Mouse (Mus musculus) spleen, adult 12 weeks (tissue): ENCODE data around the gene Chdh.
A peak's percentile ranks its signal among the peaks of the same experiment; 100 is the strongest.

ENCODE experiments used
- DNase-seq: peaks from one replicate; pipeline ENCODE4 v3.0.0; 2022; ENCODE audit warnings: low spot score

Chdh gene

GRCm38 (mm10) chr14:30008733-30009575, at the start of gene Chdh, which contains the start of gene Il17rb:
Gene Chdh (plus strand): TSS chr14:30009023.
Gene Il17rb (minus strand): TSS chr14:30008896.
- DNase-seq = no peak

DNA sequence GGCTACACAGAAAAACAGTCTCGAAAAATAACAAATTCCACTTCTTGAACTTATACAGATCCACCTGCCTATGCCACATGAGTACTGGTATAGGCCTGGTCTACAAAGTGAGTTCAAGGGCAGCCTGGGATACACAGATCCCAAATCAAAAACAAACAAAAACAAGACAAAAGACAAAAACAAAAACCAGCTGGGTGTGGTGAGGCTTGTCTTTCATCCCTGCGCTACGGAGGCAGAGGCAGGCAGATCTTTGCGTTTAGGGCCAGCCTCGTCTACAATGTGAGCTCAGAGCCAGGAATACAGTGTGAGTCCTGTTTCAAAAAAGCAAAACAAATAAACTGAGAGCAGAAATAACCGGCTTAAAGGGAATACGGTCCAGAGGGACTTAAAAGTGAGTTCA, 41.2 kb upstream of the Chdh start:
- DNase-seq = no peak

DNA sequence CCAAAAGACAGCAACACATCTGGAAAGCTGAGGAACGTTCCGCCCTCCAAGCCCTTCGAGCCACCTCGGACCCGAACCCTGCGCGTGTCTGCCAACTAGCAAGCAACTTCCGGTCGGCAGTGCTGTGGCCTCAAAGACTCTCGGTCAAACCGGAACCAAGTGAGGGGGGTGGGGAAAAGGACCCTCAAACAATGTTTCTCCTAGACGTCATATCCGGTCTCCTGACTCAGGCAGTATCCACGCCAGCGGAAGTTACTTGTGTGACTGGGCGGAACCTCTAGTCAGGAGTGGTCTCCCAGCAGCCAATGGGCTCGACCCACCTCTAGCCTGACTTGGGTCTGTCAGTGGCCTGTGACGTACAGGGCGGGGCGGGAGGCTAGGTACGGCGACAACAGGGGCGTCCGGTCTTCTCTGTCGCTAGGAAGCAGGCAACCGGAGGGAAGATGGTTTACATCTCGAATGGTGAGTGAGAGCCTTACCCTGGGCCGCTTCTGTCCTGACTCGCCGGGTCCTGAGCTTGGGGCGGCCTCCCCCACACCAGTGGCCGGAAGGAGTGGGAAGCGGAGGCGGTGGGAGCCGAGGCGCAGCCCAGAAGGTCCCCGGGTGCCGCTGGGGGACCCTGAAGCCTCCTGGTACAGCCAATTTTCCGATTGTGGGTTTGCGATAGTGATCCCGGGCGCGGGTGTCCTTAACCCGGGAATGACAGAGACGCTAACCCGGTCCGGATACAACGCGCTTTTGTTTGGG, 40.6 kb upstream of the Chdh start, which contains the start of gene Selenok:
Selenok (plus strand) TSS at position 234 of the 747 bp plus-strand sequence.
- peak; percentile 90 for DNase-seq

DNA sequence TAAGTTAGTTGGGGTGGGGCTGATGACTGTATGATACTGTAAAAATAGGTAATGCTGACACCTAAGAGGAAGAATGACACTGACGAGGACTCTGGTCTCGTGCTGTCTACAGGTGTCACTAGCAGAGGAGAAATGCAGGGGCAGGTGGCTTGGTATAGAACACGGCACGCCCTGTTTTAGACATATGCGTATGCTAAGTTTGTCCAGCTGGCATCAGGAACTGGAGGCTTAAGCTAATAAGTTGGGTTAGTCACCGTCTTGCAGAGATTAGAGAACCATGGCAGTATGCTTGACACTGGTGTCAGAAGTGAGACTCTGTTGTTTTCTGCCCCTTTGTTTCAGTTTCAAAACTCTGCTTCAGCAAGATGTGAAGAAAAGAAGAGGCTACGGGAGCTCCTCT, 37.4 kb upstream of the Chdh start:
- DNase-seq = no peak

DNA sequence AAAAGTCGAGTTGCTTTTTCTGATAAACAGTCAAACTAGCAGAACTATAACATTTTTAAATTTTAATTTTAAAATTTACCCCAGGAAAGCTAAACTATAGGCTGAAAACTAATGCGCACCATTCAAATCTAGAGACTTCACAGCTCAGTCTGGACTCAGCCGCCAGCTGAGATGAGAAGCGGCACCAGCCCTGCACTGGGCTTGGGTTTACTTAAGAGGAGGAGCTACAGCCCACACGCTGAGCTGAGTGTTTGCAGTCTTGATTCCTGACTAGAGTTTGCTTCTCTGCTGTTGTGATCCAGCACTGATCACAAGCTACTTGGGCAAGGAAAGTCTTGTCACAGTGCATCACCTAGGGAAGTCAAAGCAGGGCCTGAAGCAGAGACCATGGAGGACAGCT, 36.8 kb upstream of the Chdh start:
- no peak for DNase-seq

DNA sequence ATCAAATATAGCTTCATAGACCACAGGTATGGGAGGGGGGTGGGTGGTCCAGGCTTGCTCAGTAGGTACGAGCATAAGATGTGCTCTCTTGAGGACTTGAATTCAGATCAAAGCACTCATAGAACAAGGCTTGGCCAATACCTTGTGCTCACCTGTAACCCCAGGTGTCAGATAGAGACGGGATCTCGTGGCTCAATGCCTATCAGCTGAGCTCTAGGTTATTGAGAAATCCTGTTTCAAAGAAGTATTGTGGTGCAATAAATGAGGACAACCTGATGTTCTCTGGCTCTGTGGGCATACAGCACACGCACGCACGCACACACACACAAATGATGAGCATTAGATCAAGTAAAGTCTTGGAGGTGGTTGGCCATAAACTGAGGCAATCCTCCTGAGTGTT, 31.9 kb upstream of the Chdh start:
- no peak for DNase-seq

- peak; percentile 79 for DNase-seq
Observed at GRCm38 (mm10) chr14:29978254-29979204, 30.3 kb upstream of the Chdh start, which contains the start of gene Actr8. Gene Actr8 (plus strand): TSS chr14:29978337.

GRCm38 (mm10) chr14:29980447-29981205, 28.2 kb upstream of the Chdh start:
- no peak for DNase-seq

DNA sequence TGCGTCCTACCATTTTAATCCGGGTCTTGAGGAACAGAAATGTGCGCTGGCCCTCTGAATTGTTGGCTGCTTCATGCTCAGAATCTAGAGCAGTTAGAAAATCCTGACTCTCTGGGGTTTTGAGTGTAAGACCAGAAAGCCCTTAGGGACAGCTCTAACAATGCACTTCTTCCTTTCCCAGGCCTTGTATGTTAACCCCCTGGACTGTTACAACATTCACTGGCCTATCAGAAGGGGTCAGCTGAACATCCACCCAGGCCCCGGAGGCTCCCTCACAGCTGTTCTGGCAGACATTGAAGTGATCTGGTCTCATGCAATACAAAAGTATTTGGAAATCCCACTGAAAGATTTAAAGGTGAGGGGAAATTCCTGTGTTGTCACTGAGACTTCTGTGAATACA, 22.7 kb upstream of the Chdh start:
- no peak for DNase-seq

GRCm38 (mm10) chr14:29987276-29987675, 21.5 kb upstream of the Chdh start:
- DNase-seq = no peak

DNA sequence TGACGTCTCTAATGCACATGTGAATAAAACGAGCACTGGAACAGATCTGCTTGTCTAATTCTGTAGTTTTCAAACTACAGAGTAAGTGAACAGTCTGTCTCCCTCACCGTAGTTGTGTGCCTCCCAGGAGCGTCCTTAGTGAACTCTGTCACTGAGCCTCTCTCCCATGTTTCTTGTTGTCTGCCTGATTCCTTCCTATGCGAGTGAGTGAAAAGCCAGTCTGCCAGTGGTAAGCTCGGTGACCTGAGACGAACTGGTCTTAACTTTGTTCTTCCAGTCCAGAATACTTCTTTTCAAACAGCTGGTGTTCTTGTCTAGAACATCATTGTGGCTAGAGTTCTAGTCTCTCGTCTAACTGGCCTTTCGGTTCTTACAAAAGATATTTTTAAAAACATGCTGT, 21.1 kb upstream of the Chdh start:
- no peak for DNase-seq

- no peak for DNase-seq
Observed at GRCm38 (mm10) chr14:29988337-29988736, 20.5 kb upstream of the Chdh start.

- DNase-seq = no peak
Observed at GRCm38 (mm10) chr14:29994976-29995375, 13.8 kb upstream of the Chdh start.

DNA sequence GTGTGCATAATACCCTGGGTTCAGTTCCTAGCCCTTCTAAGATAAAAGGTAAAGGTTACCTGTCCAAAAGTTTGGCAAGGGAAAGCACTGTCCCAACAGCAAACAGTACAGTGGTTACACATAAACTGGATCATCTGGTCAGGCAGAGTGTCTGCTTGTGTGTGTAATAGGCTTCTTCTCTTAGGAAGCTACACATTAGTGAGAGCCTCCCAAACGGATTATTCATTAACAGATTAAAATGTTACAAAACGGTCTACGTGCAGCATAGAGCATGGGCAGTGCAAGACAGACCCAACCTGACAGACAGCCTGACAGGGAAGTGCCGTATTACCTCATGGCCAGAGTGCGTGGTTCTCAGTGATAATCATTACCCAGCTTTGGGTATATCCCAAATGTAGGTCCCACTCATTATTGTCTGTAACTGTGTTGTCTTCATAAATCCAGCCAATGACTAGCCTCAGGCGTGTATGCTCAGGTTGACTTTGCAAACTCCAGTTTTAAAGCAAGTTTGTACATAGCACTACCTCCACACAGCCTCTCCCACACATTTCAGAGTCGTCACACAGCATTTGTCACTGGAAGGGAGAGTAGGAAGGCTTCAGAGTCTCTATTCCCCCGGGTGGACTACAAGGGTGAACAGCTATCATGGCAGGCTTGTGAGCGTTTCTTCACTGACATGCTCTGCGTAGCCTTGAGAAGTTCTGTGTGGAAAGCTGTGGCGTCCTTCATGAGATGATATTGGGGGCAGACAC, 12.6 kb upstream of the Chdh start:
- DNase-seq = no peak

- no peak for DNase-seq
Observed at GRCm38 (mm10) chr14:29997345-29997744, 11.5 kb upstream of the Chdh start.

DNA sequence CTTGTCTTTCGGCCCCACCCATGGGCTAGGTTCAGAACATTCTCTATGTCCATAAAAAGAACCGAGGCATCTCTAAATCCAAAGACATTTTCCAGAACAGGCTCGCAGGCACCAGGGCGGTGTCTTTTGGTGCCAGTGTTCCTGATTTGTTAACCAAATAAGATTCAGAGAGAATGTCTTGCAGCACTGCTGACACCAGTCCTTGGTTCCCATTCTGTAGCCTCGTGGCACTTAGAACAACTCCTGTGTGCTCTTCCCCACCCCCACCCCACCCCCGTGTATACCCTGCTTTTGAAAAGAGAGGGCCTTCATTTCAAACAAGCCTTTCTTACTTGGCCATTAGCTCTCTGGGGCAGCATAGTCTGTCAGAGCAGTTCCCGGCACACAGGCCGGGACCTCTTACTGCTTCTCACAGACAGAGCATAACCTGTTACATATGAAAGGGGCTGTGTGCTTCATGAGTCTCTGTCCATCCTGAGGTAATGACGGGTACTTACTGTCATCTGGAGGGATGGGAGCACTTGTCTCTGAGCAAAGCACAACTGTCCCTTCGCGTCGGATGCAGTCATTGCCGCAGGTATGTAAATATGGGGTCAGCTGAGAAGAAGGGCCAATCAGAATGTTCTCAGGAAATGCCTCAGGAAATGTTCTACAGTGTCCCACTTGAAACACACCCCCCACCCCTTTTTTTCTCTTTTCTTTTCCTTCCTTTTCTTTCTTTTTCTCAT, 9.9 kb upstream of the Chdh start:
- DNase-seq = no peak

DNA sequence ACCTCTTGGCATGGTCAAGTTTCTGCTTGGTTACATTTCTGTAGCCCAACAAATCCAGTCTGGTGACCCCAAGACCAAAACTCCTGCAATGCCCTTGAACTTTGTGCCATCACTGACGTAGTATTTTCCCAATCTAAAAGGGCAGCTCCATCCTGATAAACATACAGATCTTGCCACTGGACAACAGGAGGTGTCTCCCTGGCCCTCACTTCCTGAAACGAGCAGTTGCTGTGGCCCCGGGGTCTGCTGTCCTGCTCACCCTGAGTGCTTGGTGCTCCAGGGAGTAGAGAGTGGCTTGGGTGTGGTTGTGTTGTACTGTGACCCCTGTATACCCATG, 9.4 kb upstream of the Chdh start:
- DNase-seq = no peak

- DNase-seq = no peak
Observed at GRCm38 (mm10) chr14:30009864-30010560, 1.2 kb downstream of the Chdh start.

GRCm38 (mm10) chr14:30011886-30012560, 3.2 kb downstream of the Chdh start:
- DNase-seq = no peak
